Mouse (Mus musculus) right cerebral cortex, adult 2 months (tissue): Measurements from ENCODE around the gene Vstm2l.

Experiments
- DNase-seq, 2 experiments: peaks; one replicate each; pipeline ENCODE4 v3.0.0; 2021 to 2022; ENCODE audit warnings: low spot score in 2 of 2

Gene Vstm2l

DNA sequence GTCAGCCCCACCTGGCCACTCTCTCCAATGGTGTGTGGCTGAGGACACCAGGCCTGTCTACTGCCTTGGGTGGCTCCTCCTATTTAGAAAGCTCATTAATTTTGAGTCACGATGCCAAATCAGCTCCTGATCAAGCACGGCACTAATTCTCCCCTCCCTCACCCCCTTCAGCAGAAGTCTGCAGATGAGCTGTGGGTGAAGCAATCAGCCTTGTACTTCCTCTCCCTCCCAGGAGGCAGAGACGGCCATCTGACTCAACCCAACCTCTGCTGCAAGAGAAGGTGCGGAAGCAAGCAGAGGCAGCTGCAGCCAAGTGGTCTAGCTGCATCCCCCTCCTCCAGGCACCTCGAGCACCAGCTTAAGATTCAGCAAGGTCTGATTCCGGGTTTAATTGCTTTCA, 76.6 kb downstream of the Vstm2l start:
- no peak for DNase-seq

DNA sequence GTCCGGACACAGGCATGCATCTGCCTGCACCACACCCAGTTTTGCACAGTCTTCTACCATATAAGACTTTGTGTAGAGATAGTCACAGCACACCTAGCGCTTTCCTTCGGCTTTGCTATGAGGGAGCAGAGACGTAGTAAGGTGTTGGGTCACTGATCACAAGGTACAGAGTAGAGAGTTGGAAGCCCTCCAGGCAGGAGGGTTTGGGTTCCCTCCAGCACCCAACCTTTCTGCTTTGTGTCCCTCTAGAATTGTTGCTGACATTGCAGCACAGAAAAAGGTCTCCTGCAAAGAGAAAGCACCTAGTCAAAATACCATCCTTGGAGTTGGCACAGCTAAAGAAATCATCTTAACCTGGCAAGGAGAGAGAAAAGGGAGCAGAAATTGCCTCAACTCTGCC, 78.0 kb downstream of the Vstm2l start:
- DNase-seq = no peak
